Comparison of ENCODE assay signal across 9 mouse cellular contexts in the genomic region with DNA sequence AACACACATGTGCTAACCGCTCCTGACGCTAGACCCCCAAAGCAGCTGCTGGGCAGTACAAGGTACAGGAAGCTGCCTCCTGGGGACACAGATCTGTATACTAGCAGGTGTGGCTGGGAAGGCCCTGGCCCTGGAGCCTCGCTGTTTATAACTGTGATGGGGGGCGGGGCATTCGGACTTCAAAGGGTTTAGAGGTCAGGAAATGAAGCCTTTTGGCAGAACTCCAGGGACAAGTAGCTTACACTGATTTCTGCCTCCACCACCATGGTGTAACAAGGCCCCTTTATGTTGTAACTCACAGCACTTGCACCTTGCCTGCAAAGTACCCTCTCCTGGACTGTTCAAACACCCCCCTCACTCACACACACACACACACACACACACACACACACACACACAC.
DNase-seq lines count a peak whose midpoint lies in the region; ATAC-seq lines count a peak whose summit lies in the region.
"Had no signal": no experiment of that assay in that cellular context is flagged by ENCODE, and none has a peak within 500 bp of the region (broad histone marks: within the 10 kb centered on the region; RNA-seq: fewer than 3 reads in every experiment).

No protein-coding gene starts in this region.

- ATAC-seq in heart, embryonic 14.5 days (ENCODE audit: insufficient number of reproducible peaks, insufficient read depth, low FRiP score, low read depth): peak; percentile 34; the same call in 1 of the 2 replicates
- ATAC-seq in monocyte, adult 5-6 weeks (replicated peaks; ENCODE audit: insufficient number of reproducible peaks, low FRiP score, low TSS enrichment, poor library complexity, severe bottlenecking): no peak

- no peaks in the 10 kb centered on the region for H3K36me3 ChIP-seq in heart, embryonic 14.5 days (ENCODE audit: control insufficient read depth, insufficient read depth, low read length)
- H3K36me3 ChIP-seq: embryonic facial prominence, embryonic 15.5 days had no signal

- peaks cover 38 to 41% of the 10 kb centered on the region in 2 experiments for H3K4me1 ChIP-seq in heart, embryonic 14.5 days (ENCODE audit: control insufficient read depth in 2 of 2, insufficient read depth in 2 of 2, low read length in 2 of 2)

- peak; percentile 21 to 26 for DNase-seq in frontal cortex, postnatal 10 days (ENCODE audit: low spot score in 2 of 2)
- no peak for DNase-seq in frontal cortex, postnatal 36 days (ENCODE audit: low spot score in 2 of 2)
- peak; percentile 62 for DNase-seq in adrenal gland, postnatal 25 days
- DNase-seq in kidney, postnatal 36 days: peak; percentile 79 to 85
- peak; percentile 85 to 89 for DNase-seq in lung, postnatal 4 days
- no peak for DNase-seq in layer of hippocampus, adult 8-10 months (ENCODE audit: low spot score in 2 of 2)

- no peaks in the 10 kb centered on the region for H3K27me3 ChIP-seq in heart, embryonic 14.5 days (ENCODE audit: control insufficient read depth, insufficient read depth, low read length)
- H3K27me3 ChIP-seq: embryonic facial prominence, embryonic 15.5 days had no signal

- peak overlapping the region; percentile 66 to 73 for H3K27ac ChIP-seq in heart, embryonic 14.5 days (replicated peaks in 1 of 2; ENCODE audit: control insufficient read depth in 1 of 2, insufficient read depth in 1 of 2, low read depth in 2 of 2, low read length in 2 of 2)

- H3K4me3 ChIP-seq in heart, embryonic 14.5 days (ENCODE audit: control insufficient read depth in 1 of 2, insufficient read depth in 1 of 2, low read depth in 1 of 2, low read length in 2 of 2): no peak overlapping the region
- H3K4me3 ChIP-seq: embryonic facial prominence, embryonic 15.5 days had no signal

- H3K9ac ChIP-seq in heart, embryonic 14.5 days (ENCODE audit: low read length): no peak overlapping the region
- H3K9ac ChIP-seq: embryonic facial prominence, embryonic 15.5 days had no signal

- H3K9me3 ChIP-seq in heart, embryonic 14.5 days (ENCODE audit: control insufficient read depth, low read length): no peaks in the 10 kb centered on the region
- H3K9me3 ChIP-seq: embryonic facial prominence, embryonic 15.5 days had no signal

- H3K4me2 ChIP-seq in heart, embryonic 14.5 days (ENCODE audit: low read length): peak overlapping the region; percentile 12; the same call in 1 of the 2 replicates
- H3K4me2 ChIP-seq: embryonic facial prominence, embryonic 15.5 days had no signal

- 14% methylated on average over 5 of the region's 5 CpGs for WGBS in heart, embryonic 14.5 days

Comparison
In these comparisons a context has a peak if more than half of its experiments do, and no peak if none do; other contexts are left out.
1. DNase-seq: peak in frontal cortex, postnatal 10 days (2 of 2), adrenal gland, postnatal 25 days (single experiment), kidney, postnatal 36 days (2 of 2) and lung, postnatal 4 days (2 of 2); none in frontal cortex, postnatal 36 days (0 of 2) and layer of hippocampus, adult 8-10 months (0 of 2).